Mouse (Mus musculus) embryonic facial prominence, embryonic 14.5 days (tissue): ENCODE data around the gene Nck1. TPM values are rescaled to one million over a fixed set of nuclear protein-coding genes. Genes with fewer than 3 reads are reported as not detected.

Experiments
- ATAC-seq: fragments of 200-750 bp; cut with Nextera tagmentation; 2 replicates; pipeline ENCODE4 v1.8.0; 2017; ENCODE audit warnings: low read depth, moderate number of reproducible peaks, moderate TSS enrichment
- DNase-seq: peaks from one replicate; pipeline ENCODE4 v3.0.0-alpha.2; 2015; ENCODE audit warnings: low spot score
- H3K27ac ChIP-seq: fragments of 300-500 bp; sonication (generic); replicated peaks from 2 replicates; pipeline ENCODE4 v1.5.1; 2014; ENCODE audit warnings: low read depth, mild to moderate bottlenecking, low read length, moderate library complexity
- H3K27me3 ChIP-seq: fragments of 300-500 bp; sonication (generic); replicated peaks from 2 replicates; pipeline ENCODE4 v1.6.1; 2014; ENCODE audit warnings: low read length; ENCODE audit not compliant: control insufficient read depth, insufficient read depth
- H3K36me3 ChIP-seq: fragments of 300-500 bp; sonication (generic); 2 replicates; pipeline ENCODE4 v1.6.1; 2014; ENCODE audit warnings: low read length, mixed read lengths; ENCODE audit not compliant: control insufficient read depth, insufficient read depth
- H3K4me1 ChIP-seq: fragments of 300-500 bp; sonication (generic); 2 replicates; pipeline ENCODE4 v1.6.1; 2014; ENCODE audit warnings: antibody characterized with exemption, low read length; ENCODE audit not compliant: control insufficient read depth, insufficient read depth
- H3K4me2 ChIP-seq: fragments of 300-500 bp; sonication (generic); 2 replicates; pipeline ENCODE4 v1.6.1; 2014; ENCODE audit warnings: low read depth, mild to moderate bottlenecking, low read length, moderate library complexity, mixed read lengths
- H3K4me3 ChIP-seq: fragments of 300-500 bp; sonication (generic); 2 replicates; pipeline ENCODE4 v1.5.1; 2014; ENCODE audit warnings: low read depth, mild to moderate bottlenecking, low read length
- H3K9ac ChIP-seq: fragments of 300-500 bp; sonication (generic); 2 replicates; pipeline ENCODE4 v1.6.1; 2014; ENCODE audit warnings: low read depth, mild to moderate bottlenecking, low read length, moderate library complexity, mixed read lengths
- H3K9me3 ChIP-seq: fragments of 300-500 bp; sonication (generic); 2 replicates; pipeline ENCODE4 v1.6.1; 2016; ENCODE audit warnings: low read length; ENCODE audit not compliant: control insufficient read depth
- WGBS: fragments of 180-500 bp; shearing (Covaris S2); extraction: QIAGEN DNeasy Blood & Tissue Kit; methylation state at CpG from one replicate; pipeline ENCODE4 v1.1.7; 2014; 5-methylcytosine and 5-hydroxymethylcytosine counted together
- polyA plus RNA-seq: library from polyadenylated mRNA; unstranded; fragments of >200 nt; fragmentation: Nextera tagmentation; extraction: Ambion mirVana; gene quantifications from 2 replicates; pipeline ENCODE4 v1.2.1, GENCODE M21; 2014

Nck1 gene
- polyA plus RNA-seq, 1 experiment from 2014 or later: 78.7 TPM

- Histone ChIP-seq H3K27ac (no peak overlapping the region), H3K9me3 (no peaks in the 10 kb centered on the region), H3K36me3 (0 out of 2 replicates have a peak, but pooled peaks cover 10% of the 10 kb centered on the region), H3K4me1 (no peaks in the 10 kb centered on the region), H3K4me2 (no peak overlapping the region), H3K4me3 (no peak overlapping the region), H3K27me3 (no peaks in the 10 kb centered on the region), H3K9ac (no peak overlapping the region)
- DNase-seq: no peak
- ATAC-seq: no peak
- WGBS: 84% methylated on average over 4 of the region's 4 CpGs
These were observed 83.8 kb downstream of the Nck1 start for GRCm38 (mm10) chr9:100462098-100462497.

- no peaks in the 10 kb centered on the region for H3K9me3 ChIP-seq
- no peak overlapping the region for H3K4me2 ChIP-seq
- DNase-seq: peak; percentile 13
- no peak overlapping the region for H3K4me3 ChIP-seq
- H3K4me1 ChIP-seq: no peaks in the 10 kb centered on the region
- 64% methylated on average over 9 of the region's 9 CpGs for WGBS
- H3K36me3 ChIP-seq: 0 out of 2 replicates have a peak, but pooled peaks cover 10% of the 10 kb centered on the region
- no peaks in the 10 kb centered on the region for H3K27me3 ChIP-seq
- H3K9ac ChIP-seq: no peak overlapping the region
- H3K27ac ChIP-seq: no peak overlapping the region
- ATAC-seq: no peak
These were observed 84.3 kb downstream of the Nck1 start for GRCm38 (mm10) chr9:100461671-100462070.

DNA sequence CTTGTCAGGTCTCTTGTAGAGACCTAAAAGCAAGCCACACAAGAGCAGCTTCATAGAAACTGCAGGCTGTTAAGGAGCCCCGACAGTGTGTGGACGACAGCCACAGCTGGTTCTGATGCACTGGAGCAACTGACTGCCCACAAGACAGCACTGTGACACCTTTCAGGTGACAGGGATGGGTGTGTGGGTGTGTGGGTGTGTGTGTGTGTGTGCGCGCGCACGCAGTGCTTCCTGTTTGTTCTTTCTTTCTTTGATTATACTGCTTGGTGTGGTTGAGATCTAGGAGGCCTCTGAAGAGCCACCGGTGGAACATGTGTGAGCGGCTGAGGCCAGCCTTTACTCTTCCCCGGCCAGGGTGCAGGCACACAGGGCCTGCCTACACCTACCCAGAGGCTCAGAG, 85.7 kb downstream of the Nck1 start:
- DNase-seq (no peak), ATAC-seq (no peak)
- no peaks in the 10 kb centered on the region for H3K9me3 ChIP-seq
- H3K4me2 ChIP-seq: no peak overlapping the region
- H3K9ac ChIP-seq: no peak overlapping the region
- H3K36me3 ChIP-seq: 0 out of 2 replicates have a peak, but pooled peaks cover 10% of the 10 kb centered on the region
- H3K27me3 ChIP-seq: no peaks in the 10 kb centered on the region
- H3K27ac ChIP-seq: no peak overlapping the region
- H3K4me3 ChIP-seq: no peak overlapping the region
- no peaks in the 10 kb centered on the region for H3K4me1 ChIP-seq
- WGBS: 98% methylated on average over 9 of the region's 9 CpGs

DNA sequence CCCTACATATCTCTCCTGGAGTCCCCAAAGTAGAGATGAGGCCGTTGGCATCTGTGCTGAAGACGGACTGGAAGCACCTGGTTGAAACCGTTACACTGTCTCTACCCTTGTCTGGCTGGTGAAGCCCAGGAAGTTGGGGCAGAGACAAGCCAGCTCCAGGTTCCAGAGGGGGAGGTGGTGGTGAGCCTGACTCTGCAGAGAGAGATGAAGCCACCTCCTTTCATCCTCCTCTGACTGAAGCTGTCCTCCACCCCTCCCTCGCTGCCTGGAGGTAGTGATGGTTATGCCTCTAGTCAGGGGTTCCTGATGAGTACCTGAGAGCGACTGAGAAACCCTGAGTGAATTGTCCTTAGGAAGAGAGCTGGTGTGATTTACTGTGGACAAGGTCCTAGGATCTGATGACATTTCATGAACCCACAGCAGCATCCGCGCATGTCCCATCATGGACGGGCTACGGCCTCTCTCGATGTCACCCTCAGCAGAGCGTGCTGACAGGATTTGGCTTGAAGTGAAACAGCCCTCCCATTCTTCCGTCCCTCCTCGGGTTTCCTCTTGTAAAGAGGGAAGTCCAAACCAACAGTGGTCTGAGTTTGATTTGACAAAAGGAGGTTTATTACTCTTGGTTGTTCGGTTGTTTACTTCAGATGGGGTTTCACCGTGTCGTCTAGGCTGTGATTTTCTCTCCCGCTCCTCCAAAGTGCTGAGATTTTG, 87.8 kb downstream of the Nck1 start:
- H3K27ac ChIP-seq: no peak overlapping the region
- no peak overlapping the region for H3K4me3 ChIP-seq
- H3K4me2 ChIP-seq: no peak overlapping the region
- no peaks in the 10 kb centered on the region for H3K27me3 ChIP-seq
- ATAC-seq: no peak
- no peak overlapping the region for H3K9ac ChIP-seq
- no peak for DNase-seq
- H3K9me3 ChIP-seq: no peaks in the 10 kb centered on the region
- 0 out of 2 replicates have a peak, but pooled peaks cover 10% of the 10 kb centered on the region for H3K36me3 ChIP-seq
- 0 out of 2 replicates have a peak, but pooled peaks cover 2% of the 10 kb centered on the region for H3K4me1 ChIP-seq
- WGBS: 84% methylated on average over 17 of the region's 17 CpGs

DNA sequence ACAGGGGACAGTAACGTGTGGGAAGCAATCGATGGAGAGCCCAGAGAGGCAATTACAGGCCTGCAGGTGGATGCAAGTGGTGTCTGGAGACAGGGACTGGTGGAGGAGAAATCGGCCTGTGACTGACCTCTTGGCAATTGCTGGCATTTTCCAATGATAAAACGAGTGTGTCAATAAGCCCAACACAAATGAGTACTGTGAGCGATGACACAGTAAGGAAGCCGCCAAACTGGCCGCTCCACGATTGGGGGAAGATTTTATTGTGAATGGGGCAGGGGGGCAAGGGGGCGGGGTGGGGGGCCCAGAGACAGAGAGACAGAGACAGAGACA, 91.3 kb downstream of the Nck1 start:
- Histone ChIP-seq H3K27ac (no peak overlapping the region), H3K4me1 (0 out of 2 replicates have a peak, but pooled peaks cover 2% of the 10 kb centered on the region), H3K27me3 (no peaks in the 10 kb centered on the region), H3K4me2 (peak overlapping the region; percentile 79), H3K4me3 (peak overlapping the region; percentile 43), H3K9ac (peak overlapping the region; percentile 62), H3K36me3 (0 out of 2 replicates have a peak, but pooled peaks cover 8% of the 10 kb centered on the region), H3K9me3 (no peaks in the 10 kb centered on the region)
- DNase-seq (no peak), ATAC-seq (0 out of 2 replicates have a peak, but pooled peaks have one; percentile 10)
- WGBS: 20% methylated on average over 9 of the region's 9 CpGs

GRCm38 (mm10) chr9:100453944-100454663, 91.8 kb downstream of the Nck1 start:
- peak overlapping the region; percentile 43 for H3K4me3 ChIP-seq
- no peaks in the 10 kb centered on the region for H3K27me3 ChIP-seq
- ATAC-seq (peak; percentile 38; the same call in 1 of the 2 replicates), DNase-seq (peak; percentile 89)
- H3K4me1 ChIP-seq: 0 out of 2 replicates have a peak, but pooled peaks cover 2% of the 10 kb centered on the region
- H3K9me3 ChIP-seq: no peaks in the 10 kb centered on the region
- 8% methylated on average over 24 of the region's 25 CpGs for WGBS
- H3K36me3 ChIP-seq: 0 out of 2 replicates have a peak, but pooled peaks cover 8% of the 10 kb centered on the region
- H3K4me2 ChIP-seq: peak overlapping the region; percentile 79
- no peak overlapping the region for H3K27ac ChIP-seq
- peak overlapping the region; percentile 62 for H3K9ac ChIP-seq

GRCm38 (mm10) chr9:100452432-100452831, 93.5 kb downstream of the Nck1 start:
- ATAC-seq (no peak), DNase-seq (no peak)
- Histone ChIP-seq H3K36me3 (no peaks in the 10 kb centered on the region), H3K27me3 (no peaks in the 10 kb centered on the region), H3K4me2 (no peak overlapping the region), H3K27ac (no peak overlapping the region), H3K9me3 (no peaks in the 10 kb centered on the region), H3K4me1 (0 out of 2 replicates have a peak, but pooled peaks cover 2% of the 10 kb centered on the region), H3K9ac (no peak overlapping the region), H3K4me3 (no peak overlapping the region)
- 55% methylated on average over 6 of the region's 6 CpGs for WGBS

- under 1% methylated on average over 31 of the region's 32 CpGs for WGBS
- Histone ChIP-seq H3K9me3 (no peaks in the 10 kb centered on the region), H3K27me3 (no peaks in the 10 kb centered on the region; the same call in 1 of the 2 replicates), H3K36me3 (no peaks in the 10 kb centered on the region), H3K9ac (peak overlapping the region; percentile 55), H3K4me1 (peaks cover 8% of the 10 kb centered on the region), H3K27ac (0 out of 2 replicates have a peak overlapping the region, but pooled peaks have one; percentile 35), H3K4me3 (peak overlapping the region; percentile 51), H3K4me2 (peak overlapping the region; percentile 90)
- ATAC-seq (peak; percentile 92), DNase-seq (peak; percentile 86)
These were observed 99.8 kb downstream of the Nck1 start for GRCm38 (mm10) chr9:100446059-100446686.
